Mouse (Mus musculus) mouse embryonic stem cell (cell line): ENCODE data around the gene Chst8.

Experiments used
- in situ Hi-C, 2 experiments: fragments of 300-500 bp; cut with MboI; formaldehyde crosslinking; loops; 1 replicate in 1 of 2; 3 replicates in 1 of 2; pipeline ENCODE4 v1.14.3; 2019 to 2020; ENCODE audit warnings: low sequenced_read_pairs in 2 of 2, low pct_unique_long_range_greater_than_20kb in 1 of 2, mixed read lengths in 1 of 2; ENCODE audit not compliant: unreplicated experiment in 1 of 2

Gene Chst8

GRCm38 (mm10) chr7:34630211-34631085 is 182.1 kb downstream of the Chst8 start:
- in situ Hi-C loops = no loop called here

GRCm38 (mm10) chr7:34629702-34630210 is 182.8 kb downstream of the Chst8 start:
- in situ Hi-C loops = no loop called here
